Mouse (Mus musculus): ENCODE data around the gene Wdr63. TPM values are rescaled to one million over a fixed set of nuclear protein-coding genes. Genes with fewer than 3 reads are reported as not detected.
A peak's percentile ranks its signal among the peaks of the same experiment; 100 is the strongest.

The Wdr63 gene
- polyA plus RNA-seq, 1 experiment from 2014 or later, result 1.3 TPM

GRCm38 (mm10) chr3:146110358-146110757, 2.4 kb upstream of the Wdr63 start:
- no peak for ATAC-seq
- Histone ChIP-seq H3K36me3 (ENCODE audit: control insufficient read depth, insufficient read depth, low read length) (no peaks in the 10 kb centered on the region), H3K9ac (ENCODE audit: low read depth, low read length) (no peak overlapping the region), H3K27ac (ENCODE audit: low read depth, low read length) (no peak overlapping the region), H3K4me1 (ENCODE audit: control insufficient read depth, insufficient read depth, low read depth, low read length) (no peaks in the 10 kb centered on the region; the same call in 1 of the 2 replicates), H3K4me2 (ENCODE audit: low read length) (no peak overlapping the region), H3K9me3 (ENCODE audit: control insufficient read depth, low read length) (no peaks in the 10 kb centered on the region), H3K27me3 (replicated peaks; ENCODE audit: control insufficient read depth, insufficient read depth, low read length) (no peaks in the 10 kb centered on the region), H3K4me3 (ENCODE audit: low read length) (no peak overlapping the region)
- 75% methylated on average over 2 of the region's 2 CpGs for WGBS

- 87% methylated on average over 2 of the region's 2 CpGs for WGBS
- H3K4me2 ChIP-seq (ENCODE audit: low read length), result no peak overlapping the region
- no peaks in the 10 kb centered on the region for H3K27me3 ChIP-seq (replicated peaks; ENCODE audit: control insufficient read depth, insufficient read depth, low read length)
- no peak overlapping the region for H3K27ac ChIP-seq (ENCODE audit: low read depth, low read length)
- no peak for ATAC-seq
- no peaks in the 10 kb centered on the region for H3K9me3 ChIP-seq (ENCODE audit: control insufficient read depth, low read length)
- no peaks in the 10 kb centered on the region for H3K36me3 ChIP-seq (ENCODE audit: control insufficient read depth, insufficient read depth, low read length)
- H3K4me1 ChIP-seq (ENCODE audit: control insufficient read depth, insufficient read depth, low read depth, low read length), result no peaks in the 10 kb centered on the region; the same call in 1 of the 2 replicates
- no peak overlapping the region for H3K4me3 ChIP-seq (ENCODE audit: low read length)
- no peak overlapping the region for H3K9ac ChIP-seq (ENCODE audit: low read depth, low read length)
Observed at GRCm38 (mm10) chr3:146108945-146109344, 1.0 kb upstream of the Wdr63 start.

- no peaks in the 10 kb centered on the region; the same call in 1 of the 2 replicates for H3K4me1 ChIP-seq (ENCODE audit: control insufficient read depth, insufficient read depth, low read depth, low read length)
- ATAC-seq, result peak; percentile 60
- peak overlapping the region; percentile 79 for H3K4me2 ChIP-seq (ENCODE audit: low read length)
- H3K27me3 ChIP-seq (replicated peaks; ENCODE audit: control insufficient read depth, insufficient read depth, low read length), result no peaks in the 10 kb centered on the region
- H3K27ac ChIP-seq (ENCODE audit: low read depth, low read length), result no peak overlapping the region
- peak overlapping the region; percentile 19; the same call in 1 of the 2 replicates for H3K9ac ChIP-seq (ENCODE audit: low read depth, low read length)
- no peaks in the 10 kb centered on the region for H3K36me3 ChIP-seq (ENCODE audit: control insufficient read depth, insufficient read depth, low read length)
- peak overlapping the region; percentile 47 for H3K4me3 ChIP-seq (ENCODE audit: low read length)
- no peaks in the 10 kb centered on the region for H3K9me3 ChIP-seq (ENCODE audit: control insufficient read depth, low read length)
- WGBS, result 2% methylated on average over 18 of the region's 18 CpGs
Observed at GRCm38 (mm10) chr3:146107116-146107849, 647 bp downstream of the Wdr63 start.

- no peaks in the 10 kb centered on the region for H3K27me3 ChIP-seq (replicated peaks; ENCODE audit: control insufficient read depth, insufficient read depth, low read length)
- WGBS, result 56% methylated on average over 6 of the region's 6 CpGs
- no peak for ATAC-seq
- no peaks in the 10 kb centered on the region for H3K4me1 ChIP-seq (ENCODE audit: control insufficient read depth, insufficient read depth, low read depth, low read length)
- H3K9me3 ChIP-seq (ENCODE audit: control insufficient read depth, low read length), result no peaks in the 10 kb centered on the region
- no peak overlapping the region for H3K27ac ChIP-seq (ENCODE audit: low read depth, low read length)
- no peak overlapping the region for H3K4me2 ChIP-seq (ENCODE audit: low read length)
- H3K36me3 ChIP-seq (ENCODE audit: control insufficient read depth, insufficient read depth, low read length), result no peaks in the 10 kb centered on the region
- H3K9ac ChIP-seq (ENCODE audit: low read depth, low read length), result no peak overlapping the region
- no peak overlapping the region for H3K4me3 ChIP-seq (ENCODE audit: low read length)
Observed at GRCm38 (mm10) chr3:146102049-146102448, 5.9 kb downstream of the Wdr63 start.

GRCm38 (mm10) chr3:146099925-146100324, 8.0 kb downstream of the Wdr63 start:
- H3K27ac ChIP-seq (ENCODE audit: low read depth, low read length), result no peak overlapping the region
- ATAC-seq, result no peak
- H3K4me2 ChIP-seq (ENCODE audit: low read length), result no peak overlapping the region
- no peak overlapping the region for H3K4me3 ChIP-seq (ENCODE audit: low read length)
- H3K36me3 ChIP-seq (ENCODE audit: control insufficient read depth, insufficient read depth, low read length), result no peaks in the 10 kb centered on the region
- no peaks in the 10 kb centered on the region for H3K4me1 ChIP-seq (ENCODE audit: control insufficient read depth, insufficient read depth, low read depth, low read length)
- no peak overlapping the region for H3K9ac ChIP-seq (ENCODE audit: low read depth, low read length)
- H3K9me3 ChIP-seq (ENCODE audit: control insufficient read depth, low read length), result no peaks in the 10 kb centered on the region
- no peaks in the 10 kb centered on the region for H3K27me3 ChIP-seq (replicated peaks; ENCODE audit: control insufficient read depth, insufficient read depth, low read length)

- Histone ChIP-seq H3K36me3 (ENCODE audit: control insufficient read depth, insufficient read depth, low read length) (no peaks in the 10 kb centered on the region), H3K4me1 (ENCODE audit: control insufficient read depth, insufficient read depth, low read depth, low read length) (no peaks in the 10 kb centered on the region), H3K4me3 (ENCODE audit: low read length) (no peak overlapping the region), H3K27ac (ENCODE audit: low read depth, low read length) (no peak overlapping the region), H3K4me2 (ENCODE audit: low read length) (no peak overlapping the region), H3K9me3 (ENCODE audit: control insufficient read depth, low read length) (no peaks in the 10 kb centered on the region), H3K9ac (ENCODE audit: low read depth, low read length) (no peak overlapping the region), H3K27me3 (replicated peaks; ENCODE audit: control insufficient read depth, insufficient read depth, low read length) (no peaks in the 10 kb centered on the region)
- ATAC-seq, result no peak
- 88% methylated on average over 4 of the region's 4 CpGs for WGBS
Observed at GRCm38 (mm10) chr3:146097861-146098260, 10.1 kb downstream of the Wdr63 start.

- Histone ChIP-seq H3K27me3 (replicated peaks; ENCODE audit: control insufficient read depth, insufficient read depth, low read length) (no peaks in the 10 kb centered on the region), H3K4me3 (ENCODE audit: low read length) (no peak overlapping the region), H3K36me3 (ENCODE audit: control insufficient read depth, insufficient read depth, low read length) (no peaks in the 10 kb centered on the region), H3K4me1 (ENCODE audit: control insufficient read depth, insufficient read depth, low read depth, low read length) (no peaks in the 10 kb centered on the region), H3K4me2 (ENCODE audit: low read length) (no peak overlapping the region), H3K27ac (ENCODE audit: low read depth, low read length) (no peak overlapping the region), H3K9me3 (ENCODE audit: control insufficient read depth, low read length) (no peaks in the 10 kb centered on the region), H3K9ac (ENCODE audit: low read depth, low read length) (no peak overlapping the region)
- no peak for ATAC-seq
- 95% methylated on average over 7 of the region's 7 CpGs for WGBS
Observed at GRCm38 (mm10) chr3:146096986-146097385, 10.9 kb downstream of the Wdr63 start.

- no peak for ATAC-seq
- Histone ChIP-seq H3K9ac (ENCODE audit: low read depth, low read length) (no peak overlapping the region), H3K9me3 (ENCODE audit: control insufficient read depth, low read length) (no peaks in the 10 kb centered on the region), H3K4me1 (ENCODE audit: control insufficient read depth, insufficient read depth, low read depth, low read length) (no peaks in the 10 kb centered on the region), H3K4me2 (ENCODE audit: low read length) (no peak overlapping the region), H3K27ac (ENCODE audit: low read depth, low read length) (no peak overlapping the region), H3K4me3 (ENCODE audit: low read length) (no peak overlapping the region), H3K36me3 (ENCODE audit: control insufficient read depth, insufficient read depth, low read length) (no peaks in the 10 kb centered on the region), H3K27me3 (replicated peaks; ENCODE audit: control insufficient read depth, insufficient read depth, low read length) (no peaks in the 10 kb centered on the region)
- 94% methylated on average over 10 of the region's 10 CpGs for WGBS
Observed at GRCm38 (mm10) chr3:146095066-146095465, 12.9 kb downstream of the Wdr63 start.

- Histone ChIP-seq H3K4me1 (ENCODE audit: control insufficient read depth, insufficient read depth, low read depth, low read length) (no peaks in the 10 kb centered on the region), H3K4me2 (ENCODE audit: low read length) (no peak overlapping the region), H3K9me3 (ENCODE audit: control insufficient read depth, low read length) (no peaks in the 10 kb centered on the region), H3K27me3 (replicated peaks; ENCODE audit: control insufficient read depth, insufficient read depth, low read length) (no peaks in the 10 kb centered on the region), H3K9ac (ENCODE audit: low read depth, low read length) (no peak overlapping the region), H3K27ac (ENCODE audit: low read depth, low read length) (no peak overlapping the region), H3K36me3 (ENCODE audit: control insufficient read depth, insufficient read depth, low read length) (no peaks in the 10 kb centered on the region), H3K4me3 (ENCODE audit: low read length) (no peak overlapping the region)
- ATAC-seq, result no peak
- WGBS, result 86% methylated on average over 13 of the region's 13 CpGs
Observed at GRCm38 (mm10) chr3:146090988-146091657, 16.8 kb downstream of the Wdr63 start.
